Mouse (Mus musculus): ENCODE results near the gene Iqgap1. TPM values are rescaled to one million over a fixed set of nuclear protein-coding genes. Genes with fewer than 3 reads are reported as not detected.

Gene Iqgap1
- polyA plus RNA-seq, 1 experiment from 2014 or later = 40.1 TPM

DNA sequence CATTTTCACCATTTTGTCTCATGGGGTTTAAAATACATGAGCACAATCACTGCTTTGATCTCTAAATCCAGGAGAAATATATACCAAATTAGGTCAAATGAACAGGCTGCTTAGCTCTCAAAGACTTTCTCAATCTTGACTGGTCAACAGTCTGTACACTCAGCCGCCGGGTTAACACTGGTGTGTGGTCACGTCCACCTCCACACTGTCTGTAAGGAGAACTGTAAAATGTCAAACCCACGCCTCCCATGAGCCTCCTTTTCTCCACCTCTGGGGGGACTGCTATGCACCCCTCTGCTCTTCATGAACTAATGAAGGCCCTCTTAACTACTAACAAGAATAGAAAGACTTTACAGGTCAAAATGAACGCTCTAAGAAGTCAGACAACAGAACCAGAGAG is 36.2 kb downstream of the Iqgap1 start:
- H3K4me1 ChIP-seq = 0 out of 2 replicates have a peak, but pooled peaks cover 3% of the 10 kb centered on the region
- no peak overlapping the region for H3K27ac ChIP-seq
- no peaks in the 10 kb centered on the region for H3K27me3 ChIP-seq
- peaks cover 6% of the 10 kb centered on the region for H3K36me3 ChIP-seq
- 77% methylated on average over 5 of the region's 5 CpGs for WGBS
- H3K9ac ChIP-seq = no peak overlapping the region
- H3K4me3 ChIP-seq = no peak overlapping the region
- H3K9me3 ChIP-seq (replicated peaks) = no peaks in the 10 kb centered on the region
- no peak for ATAC-seq (ENCODE audit: low FRiP score)
- no peak overlapping the region for H3K4me2 ChIP-seq (replicated peaks)

DNA sequence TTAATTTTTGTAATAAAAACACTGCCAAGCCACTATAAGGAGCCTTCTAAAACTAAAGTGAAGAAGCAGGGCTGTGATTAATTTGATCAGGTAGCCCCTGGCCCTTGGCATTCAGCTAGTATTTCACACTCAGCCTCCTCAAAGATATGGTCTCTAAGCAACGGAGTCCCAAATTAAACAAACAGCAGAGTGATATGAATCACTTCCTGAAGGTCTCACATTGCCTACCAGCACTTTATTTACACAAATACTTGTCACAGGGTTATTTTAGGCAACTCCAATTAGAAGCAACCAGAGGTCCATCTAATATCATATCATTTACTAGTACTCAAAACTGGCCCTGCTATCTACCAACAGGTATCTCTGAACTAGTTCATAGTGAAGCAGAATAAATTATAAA is 36.7 kb downstream of the Iqgap1 start:
- ATAC-seq (ENCODE audit: low FRiP score) = no peak
- H3K4me1 ChIP-seq = 0 out of 2 replicates have a peak, but pooled peaks cover 3% of the 10 kb centered on the region
- no peaks in the 10 kb centered on the region for H3K27me3 ChIP-seq
- WGBS = 59% methylated on average over 1 of the region's 1 CpGs
- H3K4me2 ChIP-seq (replicated peaks) = no peak overlapping the region
- H3K9ac ChIP-seq = no peak overlapping the region
- peaks cover 6% of the 10 kb centered on the region for H3K36me3 ChIP-seq
- no peaks in the 10 kb centered on the region for H3K9me3 ChIP-seq (replicated peaks)
- no peak overlapping the region for H3K27ac ChIP-seq
- H3K4me3 ChIP-seq = no peak overlapping the region

DNA sequence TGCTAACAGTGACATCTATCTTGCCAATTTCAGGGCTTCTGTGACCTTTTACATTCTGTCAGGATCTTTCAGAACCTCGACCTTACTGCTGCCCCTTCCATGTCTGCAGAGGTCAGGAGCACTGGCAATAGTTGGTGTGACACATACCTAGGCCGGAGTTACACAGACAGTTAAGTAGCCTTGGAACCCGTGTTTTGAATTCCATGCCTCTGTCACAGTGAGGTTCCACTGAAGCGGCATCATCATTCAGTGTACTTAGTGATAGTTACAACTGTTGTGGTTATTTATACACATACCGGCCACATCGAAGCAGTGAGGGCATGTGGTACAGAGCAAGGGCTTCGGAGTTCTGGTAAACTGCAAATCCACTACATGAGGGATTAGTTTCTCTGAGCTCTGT is 37.8 kb downstream of the Iqgap1 start:
- Histone ChIP-seq H3K4me1 (0 out of 2 replicates have a peak, but pooled peaks cover 3% of the 10 kb centered on the region), H3K9ac (no peak overlapping the region), H3K36me3 (0 out of 2 replicates have a peak, but pooled peaks cover under 1% of the 10 kb centered on the region), H3K4me2 (replicated peaks) (no peak overlapping the region), H3K27ac (no peak overlapping the region), H3K9me3 (replicated peaks) (no peaks in the 10 kb centered on the region), H3K27me3 (no peaks in the 10 kb centered on the region), H3K4me3 (no peak overlapping the region)
- no peak for ATAC-seq (ENCODE audit: low FRiP score)
- 89% methylated on average over 7 of the region's 7 CpGs for WGBS

GRCm38 (mm10) chr7:80786746-80787145 is 39.0 kb downstream of the Iqgap1 start:
- Histone ChIP-seq H3K4me1 (0 out of 2 replicates have a peak, but pooled peaks cover 3% of the 10 kb centered on the region), H3K9ac (no peak overlapping the region), H3K27me3 (no peaks in the 10 kb centered on the region), H3K36me3 (no peaks in the 10 kb centered on the region), H3K4me2 (replicated peaks) (no peak overlapping the region), H3K27ac (no peak overlapping the region), H3K4me3 (no peak overlapping the region), H3K9me3 (replicated peaks) (no peaks in the 10 kb centered on the region)
- WGBS = 80% methylated on average over 6 of the region's 6 CpGs
- ATAC-seq (ENCODE audit: low FRiP score) = no peak

DNA sequence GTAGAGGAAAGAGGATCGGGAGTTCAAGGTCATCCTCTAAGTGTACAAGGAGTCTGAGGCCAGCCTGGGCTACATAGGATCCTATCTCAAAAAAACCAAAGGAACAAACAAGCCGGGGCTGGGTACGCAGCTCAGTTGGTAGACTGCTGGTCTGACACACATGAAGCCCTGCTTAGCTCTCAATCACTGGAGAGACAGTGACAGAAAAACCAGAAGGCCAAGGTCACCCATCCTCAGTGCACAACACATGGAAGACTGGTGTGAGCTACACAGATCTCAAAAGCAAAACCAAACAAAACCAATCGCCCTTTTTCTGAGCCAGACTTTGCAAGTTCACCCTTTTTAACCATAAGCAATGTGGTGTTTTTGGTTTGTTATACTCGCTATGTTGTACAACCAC is 41.9 kb downstream of the Iqgap1 start:
- no peak overlapping the region for H3K4me2 ChIP-seq (replicated peaks)
- H3K4me1 ChIP-seq = no peaks in the 10 kb centered on the region
- no peaks in the 10 kb centered on the region for H3K9me3 ChIP-seq (replicated peaks)
- 92% methylated on average over 5 of the region's 5 CpGs for WGBS
- ATAC-seq (ENCODE audit: low FRiP score) = no peak
- H3K27me3 ChIP-seq = no peaks in the 10 kb centered on the region
- no peaks in the 10 kb centered on the region for H3K36me3 ChIP-seq
- no peak overlapping the region for H3K27ac ChIP-seq
- no peak overlapping the region for H3K4me3 ChIP-seq
- no peak overlapping the region for H3K9ac ChIP-seq

GRCm38 (mm10) chr7:80782155-80783109 is 43.3 kb downstream of the Iqgap1 start:
- H3K4me2 ChIP-seq (replicated peaks) = no peak overlapping the region
- H3K4me1 ChIP-seq = no peaks in the 10 kb centered on the region
- H3K9ac ChIP-seq = no peak overlapping the region
- H3K4me3 ChIP-seq = no peak overlapping the region
- no peaks in the 10 kb centered on the region for H3K9me3 ChIP-seq (replicated peaks)
- no peak for ATAC-seq (ENCODE audit: low FRiP score)
- no peak overlapping the region for H3K27ac ChIP-seq
- no peaks in the 10 kb centered on the region for H3K27me3 ChIP-seq
- no peaks in the 10 kb centered on the region for H3K36me3 ChIP-seq
- 79% methylated on average over 17 of the region's 17 CpGs for WGBS

- no peak overlapping the region for H3K9ac ChIP-seq
- WGBS = 72% methylated on average over 9 of the region's 9 CpGs
- H3K4me2 ChIP-seq (replicated peaks) = no peak overlapping the region
- no peak overlapping the region for H3K27ac ChIP-seq
- H3K4me1 ChIP-seq = no peaks in the 10 kb centered on the region
- no peak overlapping the region for H3K4me3 ChIP-seq
- H3K27me3 ChIP-seq = no peaks in the 10 kb centered on the region
- no peaks in the 10 kb centered on the region for H3K9me3 ChIP-seq (replicated peaks)
- H3K36me3 ChIP-seq = no peaks in the 10 kb centered on the region
- no peak for ATAC-seq (ENCODE audit: low FRiP score)
Measured at GRCm38 (mm10) chr7:80781444-80782120, 44.2 kb downstream of the Iqgap1 start.

- H3K4me3 ChIP-seq = no peak overlapping the region
- no peak overlapping the region for H3K4me2 ChIP-seq (replicated peaks)
- no peaks in the 10 kb centered on the region for H3K27me3 ChIP-seq
- H3K27ac ChIP-seq = no peak overlapping the region
- H3K4me1 ChIP-seq = no peaks in the 10 kb centered on the region
- WGBS = 79% methylated on average over 12 of the region's 12 CpGs
- no peaks in the 10 kb centered on the region for H3K36me3 ChIP-seq
- H3K9me3 ChIP-seq (replicated peaks) = no peaks in the 10 kb centered on the region
- ATAC-seq (ENCODE audit: low FRiP score) = no peak
- H3K9ac ChIP-seq = no peak overlapping the region
Measured at GRCm38 (mm10) chr7:80778958-80779669, 46.7 kb downstream of the Iqgap1 start.

DNA sequence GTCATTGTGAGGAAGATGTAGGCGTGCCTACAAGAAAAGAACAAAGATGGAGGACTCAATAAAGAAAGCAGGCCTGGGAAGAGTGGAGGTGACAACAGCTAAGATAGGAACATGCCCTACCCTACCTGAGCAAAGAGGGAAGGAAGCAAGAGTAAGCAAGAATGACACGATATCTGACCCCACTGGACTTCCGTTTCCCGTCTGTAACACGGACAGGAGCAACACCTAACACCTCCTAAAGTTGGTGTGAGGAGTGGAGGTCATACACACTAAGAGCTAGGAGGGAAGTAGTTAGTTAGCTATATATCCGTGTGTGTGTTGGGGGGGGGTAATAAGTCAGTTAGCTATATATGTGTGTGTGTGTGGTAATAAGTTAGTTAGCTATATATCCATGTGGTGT is 47.4 kb downstream of the Iqgap1 start:
- H3K4me1 ChIP-seq = no peaks in the 10 kb centered on the region
- H3K9me3 ChIP-seq (replicated peaks) = no peaks in the 10 kb centered on the region
- H3K27ac ChIP-seq = no peak overlapping the region
- ATAC-seq (ENCODE audit: low FRiP score) = no peak
- 93% methylated on average over 6 of the region's 6 CpGs for WGBS
- no peak overlapping the region for H3K9ac ChIP-seq
- H3K27me3 ChIP-seq = no peaks in the 10 kb centered on the region
- no peaks in the 10 kb centered on the region for H3K36me3 ChIP-seq
- no peak overlapping the region for H3K4me3 ChIP-seq
- no peak overlapping the region for H3K4me2 ChIP-seq (replicated peaks)

DNA sequence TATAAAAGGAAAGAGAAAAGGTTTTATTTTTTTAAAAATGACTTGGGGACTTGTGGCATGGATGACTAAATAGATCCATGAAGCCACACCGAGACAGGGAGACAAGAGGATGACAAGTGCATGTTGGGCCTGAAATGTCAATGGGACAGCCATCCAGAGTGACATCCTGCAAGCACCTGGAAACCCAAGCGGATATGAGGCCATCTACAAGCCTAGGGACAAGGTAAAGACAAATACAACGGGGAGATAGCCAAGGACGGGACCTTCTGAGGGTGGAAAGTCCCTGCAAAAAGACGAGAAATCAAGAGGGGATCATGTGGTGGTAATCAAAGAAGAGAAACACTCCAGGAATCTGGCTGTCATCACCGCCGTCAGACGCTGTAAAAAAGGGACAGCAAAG is 48.6 kb downstream of the Iqgap1 start:
- 71% methylated on average over 8 of the region's 8 CpGs for WGBS
- no peaks in the 10 kb centered on the region for H3K4me1 ChIP-seq

DNA sequence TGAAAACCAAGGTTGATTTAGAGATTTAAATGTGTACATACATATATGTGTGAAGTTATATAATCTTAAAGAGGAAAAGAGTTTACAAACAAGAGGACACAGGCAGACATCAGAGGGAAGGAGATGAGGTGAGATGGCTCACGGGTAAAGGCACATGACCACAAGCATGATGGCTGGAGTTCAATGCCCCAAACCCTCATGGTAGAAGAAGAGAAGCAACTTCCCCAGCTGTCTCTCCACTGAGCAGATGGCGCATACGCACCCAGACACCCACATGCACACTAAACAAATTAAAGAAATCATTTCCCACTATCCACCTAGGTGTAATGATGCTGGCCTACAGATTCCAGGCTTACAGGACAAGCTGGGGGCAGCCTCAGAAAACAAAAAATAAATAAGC is 49.7 kb downstream of the Iqgap1 start:
- 94% methylated on average over 3 of the region's 3 CpGs for WGBS
- Histone ChIP-seq H3K9me3 (replicated peaks) (no peaks in the 10 kb centered on the region), H3K4me1 (no peaks in the 10 kb centered on the region), H3K4me3 (no peak overlapping the region), H3K9ac (no peak overlapping the region), H3K27me3 (no peaks in the 10 kb centered on the region), H3K36me3 (no peaks in the 10 kb centered on the region), H3K27ac (no peak overlapping the region), H3K4me2 (replicated peaks) (no peak overlapping the region)
- ATAC-seq (ENCODE audit: low FRiP score) = no peak

More for the DNA sequence above, 48.6 kb downstream of the Iqgap1 start:
- Histone ChIP-seq H3K27me3 (no peaks in the 10 kb centered on the region), H3K4me3 (no peak overlapping the region), H3K4me2 (replicated peaks) (no peak overlapping the region), H3K9ac (no peak overlapping the region), H3K27ac (no peak overlapping the region), H3K9me3 (replicated peaks) (no peaks in the 10 kb centered on the region), H3K36me3 (no peaks in the 10 kb centered on the region)
- no peak for ATAC-seq (ENCODE audit: low FRiP score)

GRCm38 (mm10) chr7:80775448-80775904 is 50.3 kb downstream of the Iqgap1 start:
- no peak for ATAC-seq (ENCODE audit: low FRiP score)
- no peak overlapping the region for H3K27ac ChIP-seq
- no peaks in the 10 kb centered on the region for H3K9me3 ChIP-seq (replicated peaks)
- H3K4me3 ChIP-seq = no peak overlapping the region
- H3K27me3 ChIP-seq = no peaks in the 10 kb centered on the region
- no peak overlapping the region for H3K9ac ChIP-seq
- no peaks in the 10 kb centered on the region for H3K4me1 ChIP-seq
- H3K4me2 ChIP-seq (replicated peaks) = no peak overlapping the region
- 87% methylated on average over 10 of the region's 10 CpGs for WGBS
- H3K36me3 ChIP-seq = no peaks in the 10 kb centered on the region

Measured in hindbrain, embryonic 12.5 days (tissue).